Mouse (Mus musculus): ENCODE measurements around the gene Wdfy2. TPM values are rescaled to one million over a fixed set of nuclear protein-coding genes. Genes with fewer than 3 reads are reported as not detected.
"Not testable (repeated sequence)": the region's sequence is repeated elsewhere in the genome, so short reads cannot be mapped to it uniquely, and the experiment has no call there.

Wdfy2 gene
- total and polyA plus RNA-seq, 2 experiments from 2014 or later: 4.3 to 19.6 TPM

DNA sequence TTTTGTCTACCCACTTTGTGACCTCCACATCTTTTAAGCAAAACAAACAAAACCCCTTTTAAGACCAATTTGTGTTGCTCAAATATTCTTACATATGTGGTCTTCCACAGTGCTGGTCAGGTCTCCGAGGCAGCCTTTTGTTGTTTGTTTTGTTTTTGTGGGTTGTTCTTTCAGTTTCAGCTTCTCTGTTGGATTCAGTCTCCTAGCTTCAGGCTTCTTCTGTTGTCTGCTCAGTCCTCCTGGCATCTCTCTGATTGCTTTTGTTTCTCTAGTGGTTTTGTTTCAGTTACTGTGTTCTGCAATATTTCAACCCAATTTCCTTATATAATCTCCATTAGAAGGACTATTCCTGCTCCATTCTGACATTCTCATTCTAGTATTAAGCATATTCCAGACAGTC is 46.1 kb downstream of the Wdfy2 start:
- Histone ChIP-seq H3K9ac (replicated peaks; ENCODE audit: low read length, poor library complexity, severe bottlenecking) (no peak overlapping the region), H3K4me3 (ENCODE audit: low read depth, low read length) (no peak overlapping the region)
- no peak for ATAC-seq (ENCODE audit: low FRiP score)

DNA sequence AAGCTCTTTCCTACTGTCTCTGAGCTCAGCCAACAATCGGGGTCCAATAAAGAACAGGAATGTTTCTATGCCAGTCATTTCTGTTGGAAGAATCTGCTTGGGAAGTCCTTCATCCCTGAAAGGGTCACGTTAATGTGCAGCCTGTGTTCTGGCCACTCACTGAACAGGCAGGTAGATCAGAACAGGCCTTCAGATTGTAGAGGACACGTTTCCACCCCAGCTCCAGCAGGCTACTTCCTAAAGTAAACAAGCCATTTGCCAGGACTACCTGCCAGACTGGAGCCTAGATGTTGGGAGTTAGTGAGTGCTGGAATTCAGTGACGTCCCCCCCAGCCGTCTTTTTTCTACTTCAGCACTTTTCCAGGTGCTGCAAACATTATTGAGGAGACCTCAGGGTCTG is 46.7 kb downstream of the Wdfy2 start:
- ATAC-seq (ENCODE audit: low FRiP score) (no peak), DNase-seq (ENCODE audit: low spot score) (no peak)
- no peaks in the 10 kb centered on the region for H3K27me3 ChIP-seq (ENCODE audit: insufficient read depth, low read length)
- no peak overlapping the region for H3K9ac ChIP-seq (replicated peaks; ENCODE audit: low read length, poor library complexity, severe bottlenecking)
- no peak for TF ChIP-seq CTCF (IDR thresholded peaks at IDR 0.05)
- H3K4me2 ChIP-seq (ENCODE audit: low read depth, low read length, poor library complexity, severe bottlenecking): no peak overlapping the region
- no peak overlapping the region for H3K4me3 ChIP-seq (ENCODE audit: low read depth, low read length)
- no peaks in the 10 kb centered on the region for H3K36me3 ChIP-seq (ENCODE audit: insufficient read depth, low read length)
- H3K27ac ChIP-seq (ENCODE audit: low read depth, low read length): no peak overlapping the region
- no peaks in the 10 kb centered on the region for H3K9me3 ChIP-seq (ENCODE audit: low read length)
- H3K4me1 ChIP-seq (ENCODE audit: insufficient read depth, low read length): peaks cover 7% of the 10 kb centered on the region; the same call in 1 of the 2 replicates
- 74% methylated on average over 5 of the region's 5 CpGs for WGBS

More for the DNA sequence above, 46.1 kb downstream of the Wdfy2 start:
- Histone ChIP-seq H3K27ac (ENCODE audit: low read depth, low read length) (no peak overlapping the region), H3K9me3 (ENCODE audit: low read length) (no peaks in the 10 kb centered on the region), H3K36me3 (ENCODE audit: insufficient read depth, low read length) (no peaks in the 10 kb centered on the region), H3K4me2 (ENCODE audit: low read depth, low read length, poor library complexity, severe bottlenecking) (no peak overlapping the region), H3K4me1 (ENCODE audit: insufficient read depth, low read length) (peaks cover 11% of the 10 kb centered on the region; the same call in 1 of the 2 replicates), H3K27me3 (ENCODE audit: insufficient read depth, low read length) (no peaks in the 10 kb centered on the region)
- WGBS: 52% methylated on average over 1 of the region's 1 CpGs
- no peak for DNase-seq (ENCODE audit: low spot score)
- no peak for TF ChIP-seq CTCF (IDR thresholded peaks at IDR 0.05)

DNA sequence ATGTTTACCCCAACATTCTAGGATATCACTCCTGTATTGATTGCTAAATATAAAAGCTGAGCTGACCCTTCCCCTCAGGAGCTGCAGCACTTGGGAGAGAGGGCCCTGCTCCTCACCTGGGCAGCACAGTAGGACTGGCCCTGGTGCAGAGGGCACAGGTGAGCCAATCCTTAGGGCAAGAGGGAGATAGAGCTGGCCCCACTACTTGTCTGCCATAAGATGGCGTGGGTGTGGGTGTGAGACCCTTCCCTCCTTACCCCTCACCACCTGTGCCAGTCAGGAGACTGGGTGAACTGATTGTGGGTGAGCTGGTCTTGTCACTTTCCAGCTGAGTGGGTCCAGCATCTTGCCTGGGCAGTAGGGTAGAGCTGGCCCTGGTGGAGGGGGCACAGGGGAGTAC is 47.2 kb downstream of the Wdfy2 start:
- no peaks in the 10 kb centered on the region for H3K27me3 ChIP-seq (ENCODE audit: insufficient read depth, low read length)
- no peak overlapping the region for H3K9ac ChIP-seq (replicated peaks; ENCODE audit: low read length, poor library complexity, severe bottlenecking)
- H3K27ac ChIP-seq (ENCODE audit: low read depth, low read length): no peak overlapping the region
- H3K4me2 ChIP-seq (ENCODE audit: low read depth, low read length, poor library complexity, severe bottlenecking): no peak overlapping the region
- peaks cover 7% of the 10 kb centered on the region; the same call in 1 of the 2 replicates for H3K4me1 ChIP-seq (ENCODE audit: insufficient read depth, low read length)
- DNase-seq (ENCODE audit: low spot score) (no peak), ATAC-seq (ENCODE audit: low FRiP score) (no peak)
- no peaks in the 10 kb centered on the region for H3K9me3 ChIP-seq (ENCODE audit: low read length)
- 91% methylated on average over 1 of the region's 1 CpGs for WGBS
- TF ChIP-seq CTCF (IDR thresholded peaks at IDR 0.05): no peak
- H3K4me3 ChIP-seq (ENCODE audit: low read depth, low read length): no peak overlapping the region
- H3K36me3 ChIP-seq (ENCODE audit: insufficient read depth, low read length): no peaks in the 10 kb centered on the region

DNA sequence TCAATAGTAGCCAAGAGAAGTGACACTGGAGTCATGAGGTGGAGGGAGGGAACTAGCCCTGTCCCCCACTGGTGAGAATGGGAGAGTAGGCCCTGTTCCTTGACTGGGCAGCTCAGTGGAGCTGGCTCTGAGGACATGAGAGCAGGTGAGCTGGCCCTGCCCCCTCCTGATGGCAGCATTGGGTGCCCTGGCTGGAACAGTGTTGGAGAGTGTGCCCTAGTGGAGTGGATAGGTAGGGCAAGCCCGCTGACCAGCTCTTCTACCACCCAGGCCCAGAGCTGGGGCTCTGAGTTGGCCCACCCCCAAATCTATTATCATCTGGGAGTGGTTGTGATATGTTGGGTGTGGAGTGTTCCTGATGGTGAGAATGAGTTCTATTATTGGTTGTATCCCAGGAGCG is 47.7 kb downstream of the Wdfy2 start:
- Histone ChIP-seq H3K9me3 (ENCODE audit: low read length) (no peaks in the 10 kb centered on the region), H3K36me3 (ENCODE audit: insufficient read depth, low read length) (no peaks in the 10 kb centered on the region), H3K4me1 (ENCODE audit: insufficient read depth, low read length) (peaks cover 7% of the 10 kb centered on the region; the same call in 1 of the 2 replicates), H3K4me3 (ENCODE audit: low read depth, low read length) (no peak overlapping the region), H3K27me3 (ENCODE audit: insufficient read depth, low read length) (no peaks in the 10 kb centered on the region), H3K9ac (replicated peaks; ENCODE audit: low read length, poor library complexity, severe bottlenecking) (no peak overlapping the region), H3K27ac (ENCODE audit: low read depth, low read length) (no peak overlapping the region), H3K4me2 (ENCODE audit: low read depth, low read length, poor library complexity, severe bottlenecking) (no peak overlapping the region)
- DNase-seq (ENCODE audit: low spot score) (no peak), ATAC-seq (ENCODE audit: low FRiP score) (no peak)
- no peak for TF ChIP-seq CTCF (IDR thresholded peaks at IDR 0.05)
- WGBS: 99% methylated on average over 2 of the region's 2 CpGs

DNA sequence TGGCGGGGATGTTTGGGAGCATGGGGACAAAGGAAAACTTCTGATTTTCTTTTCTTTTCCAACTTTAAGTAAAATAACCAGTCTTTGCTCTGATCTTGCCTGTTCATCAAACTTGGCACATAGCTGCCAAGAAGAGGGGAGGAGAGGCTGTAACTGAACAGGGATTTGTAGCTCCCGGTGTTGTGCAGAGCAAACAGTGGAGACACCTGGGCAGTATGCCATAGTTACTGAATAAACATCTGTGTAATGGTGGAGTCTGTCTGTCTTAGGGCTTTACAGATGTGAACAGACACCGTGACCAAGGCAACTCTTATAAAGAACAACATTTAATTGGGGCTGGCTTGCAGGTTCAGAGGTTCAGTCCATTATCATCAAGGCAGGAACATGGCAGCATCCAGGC is 53.9 kb downstream of the Wdfy2 start:
- H3K4me3 ChIP-seq (ENCODE audit: low read depth, low read length): no peak overlapping the region
- no peak overlapping the region for H3K27ac ChIP-seq (ENCODE audit: low read depth, low read length)
- DNase-seq (ENCODE audit: low spot score) (no peak), ATAC-seq (ENCODE audit: low FRiP score) (no peak)
- no peaks in the 10 kb centered on the region for H3K4me1 ChIP-seq (ENCODE audit: insufficient read depth, low read length)
- 88% methylated on average over 3 of the region's 3 CpGs for WGBS
- H3K9me3 ChIP-seq (ENCODE audit: low read length): no peaks in the 10 kb centered on the region
- no peaks in the 10 kb centered on the region for H3K36me3 ChIP-seq (ENCODE audit: insufficient read depth, low read length)
- TF ChIP-seq CTCF (IDR thresholded peaks at IDR 0.05): no peak
- H3K9ac ChIP-seq (replicated peaks; ENCODE audit: low read length, poor library complexity, severe bottlenecking): no peak overlapping the region
- H3K4me2 ChIP-seq (ENCODE audit: low read depth, low read length, poor library complexity, severe bottlenecking): no peak overlapping the region
- H3K27me3 ChIP-seq (ENCODE audit: insufficient read depth, low read length): no peaks in the 10 kb centered on the region

DNA sequence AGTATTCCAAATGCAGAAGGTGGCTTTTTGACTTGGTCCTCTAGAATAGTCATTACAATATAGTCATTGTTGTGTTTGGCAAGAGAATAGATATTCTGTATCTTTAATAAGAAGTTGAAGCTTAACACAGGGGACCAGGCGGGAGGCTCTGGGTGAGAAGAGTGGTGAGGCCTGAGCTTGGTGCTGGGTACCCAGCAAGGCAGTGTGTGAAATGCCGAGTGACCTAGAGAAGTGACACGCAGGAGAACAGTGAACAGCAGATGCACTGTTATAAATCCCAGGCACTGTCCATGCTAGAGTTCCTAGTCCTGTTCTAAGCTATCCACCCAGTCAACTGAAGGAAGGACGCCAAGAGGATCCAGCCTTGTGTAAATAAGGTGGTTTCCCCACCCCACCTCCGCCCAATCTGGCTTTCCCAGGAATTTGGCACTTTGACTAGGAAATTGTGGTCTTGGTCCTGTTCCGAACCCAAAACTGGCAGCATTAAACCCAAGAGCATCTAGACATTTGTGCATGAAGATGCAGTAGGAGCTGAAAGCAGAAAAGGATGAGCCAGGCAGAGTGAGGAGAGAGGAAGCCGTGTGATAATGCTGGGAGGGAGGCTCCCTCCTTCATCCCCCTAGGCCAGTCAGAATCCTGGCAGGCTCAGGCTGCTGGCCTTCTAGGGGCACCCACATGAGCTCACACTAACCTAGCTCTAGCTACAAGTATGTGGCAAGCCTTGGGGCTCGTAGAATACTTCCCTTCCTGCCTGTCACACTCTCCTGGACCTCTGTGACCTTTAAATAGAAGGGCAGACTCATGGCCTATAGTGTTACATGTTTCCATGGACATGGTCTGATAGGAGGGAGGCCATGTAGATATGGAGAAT is 55.5 kb downstream of the Wdfy2 start:
- WGBS: 87% methylated on average over 8 of the region's 8 CpGs
- no peak for DNase-seq (ENCODE audit: low spot score)

DNA sequence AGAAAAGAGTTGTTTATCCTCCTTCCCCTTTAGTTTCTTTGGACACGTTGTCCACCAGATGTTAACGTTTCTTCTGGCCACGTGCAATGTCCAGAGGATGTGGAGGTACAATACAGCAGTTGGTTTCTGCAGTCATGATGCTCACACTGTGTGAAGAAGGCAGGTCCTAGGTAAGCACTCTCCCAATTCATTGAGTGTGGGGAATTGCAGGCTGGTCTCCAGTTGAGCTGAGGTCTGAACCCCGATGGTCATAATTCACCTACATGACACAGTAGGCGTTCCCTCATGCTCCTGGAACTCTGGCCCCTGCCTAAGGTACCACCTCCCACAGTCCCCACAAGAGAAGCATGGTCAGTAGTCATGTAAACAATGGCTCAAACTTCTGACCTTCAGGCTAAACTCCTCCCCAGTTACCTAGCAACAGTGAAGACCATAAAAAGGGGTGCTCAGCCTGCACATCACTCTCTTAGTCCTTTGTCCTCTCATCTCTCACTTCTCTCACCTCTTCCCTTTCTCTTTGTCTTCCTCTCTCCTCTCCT is 56.2 kb downstream of the Wdfy2 start:
- not testable (repeated sequence) for H3K4me1 ChIP-seq (ENCODE audit: insufficient read depth, low read length); ATAC-seq (ENCODE audit: low FRiP score); H3K36me3 ChIP-seq (ENCODE audit: insufficient read depth, low read length); H3K4me2 ChIP-seq (ENCODE audit: low read depth, low read length, poor library complexity, severe bottlenecking); H3K9me3 ChIP-seq (ENCODE audit: low read length); DNase-seq (ENCODE audit: low spot score); H3K27me3 ChIP-seq (ENCODE audit: insufficient read depth, low read length); H3K9ac ChIP-seq (replicated peaks; ENCODE audit: low read length, poor library complexity, severe bottlenecking); H3K27ac ChIP-seq (ENCODE audit: low read depth, low read length); H3K4me3 ChIP-seq (ENCODE audit: low read depth, low read length)
- WGBS: 81% methylated on average over 5 of the region's 5 CpGs

More for the DNA sequence above, 55.5 kb downstream of the Wdfy2 start:
- H3K27ac ChIP-seq (ENCODE audit: low read depth, low read length): no peak overlapping the region
- ATAC-seq (ENCODE audit: low FRiP score): no peak
- H3K36me3 ChIP-seq (ENCODE audit: insufficient read depth, low read length): no peaks in the 10 kb centered on the region
- TF ChIP-seq CTCF (IDR thresholded peaks at IDR 0.05): no peak
- H3K27me3 ChIP-seq (ENCODE audit: insufficient read depth, low read length): no peaks in the 10 kb centered on the region
- no peak overlapping the region for H3K9ac ChIP-seq (replicated peaks; ENCODE audit: low read length, poor library complexity, severe bottlenecking)
- H3K4me1 ChIP-seq (ENCODE audit: insufficient read depth, low read length): no peaks in the 10 kb centered on the region
- H3K4me3 ChIP-seq (ENCODE audit: low read depth, low read length): no peak overlapping the region
- H3K9me3 ChIP-seq (ENCODE audit: low read length): no peaks in the 10 kb centered on the region
- no peak overlapping the region for H3K4me2 ChIP-seq (ENCODE audit: low read depth, low read length, poor library complexity, severe bottlenecking)
